Comparison of ENCODE assay signal across 20 mouse cellular contexts in the genomic region with DNA sequence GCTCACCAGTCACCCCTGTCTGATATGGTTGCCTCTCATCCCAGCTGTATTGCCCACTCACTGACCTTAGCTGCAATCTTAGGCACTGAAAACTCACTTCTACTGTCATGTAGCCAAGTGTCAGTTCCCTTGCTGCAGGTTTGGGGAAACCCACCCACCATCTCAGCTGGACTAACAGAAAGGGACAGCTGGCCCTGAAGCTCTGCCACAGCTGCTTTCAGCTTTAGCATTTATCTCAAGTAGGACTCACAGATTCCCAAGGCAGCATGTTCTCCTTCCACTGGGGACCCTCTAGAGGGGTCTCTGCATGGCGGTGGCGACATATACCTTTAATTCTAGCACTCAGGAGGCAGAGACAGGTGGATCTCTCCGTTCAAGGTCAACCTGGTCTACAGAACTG. TPM values are rescaled to one million over a fixed set of nuclear protein-coding genes. Genes with fewer than 3 reads are reported as not detected.
A peak's percentile ranks its signal among the peaks of the same experiment; 100 is the strongest.
DNase-seq lines count a peak whose midpoint lies in the region; ATAC-seq and TF ChIP-seq lines count a peak whose summit lies in the region.
"Had no signal": no experiment of that assay in that cellular context is flagged by ENCODE, and none has a peak within 500 bp of the region (broad histone marks: within the 10 kb centered on the region; RNA-seq: fewer than 3 reads in every experiment).

No protein-coding gene starts in this region.

- H3K9me3 ChIP-seq in embryonic facial prominence, embryonic 14.5 days (ENCODE audit: control insufficient read depth, low read length), result no peaks in the 10 kb centered on the region
- H3K9me3 ChIP-seq in embryonic facial prominence, embryonic 10.5 days, result no peaks in the 10 kb centered on the region
- H3K9me3 ChIP-seq: G1E had no signal

- H3K27ac ChIP-seq in embryonic facial prominence, embryonic 14.5 days (replicated peaks; ENCODE audit: low read depth, low read length), result no peak overlapping the region; the same call in 1 of the 2 replicates
- H3K27ac ChIP-seq in embryonic facial prominence, embryonic 10.5 days (replicated peaks), result no peak overlapping the region

- DNase-seq in embryonic facial prominence, embryonic 14.5 days (ENCODE audit: low spot score), result peak; percentile 35
- DNase-seq in embryonic facial prominence, embryonic 10.5 days (ENCODE audit: low spot score), result no peak
- no peak for DNase-seq in testis, postnatal 10 days (ENCODE audit: low spot score)
- DNase-seq: adrenal gland, adult 2 months; adrenal gland, adult 8-10 months; adrenal gland, postnatal 10 days; adrenal gland, postnatal 14 days; adrenal gland, postnatal 25 days; adrenal gland, postnatal 36 days; B cell, adult 2 months; cerebellum, adult 11 months; cerebellum, adult 11-12 months; cerebellum, adult 18-20 months had no signal

- H3K36me3 ChIP-seq in embryonic facial prominence, embryonic 14.5 days (ENCODE audit: control insufficient read depth, insufficient read depth, low read length), result peaks cover 25% of the 10 kb centered on the region; the same call in 1 of the 2 replicates
- peaks cover 25% of the 10 kb centered on the region for H3K36me3 ChIP-seq in embryonic facial prominence, embryonic 10.5 days (replicated peaks)
- H3K36me3 ChIP-seq in myocyte (ENCODE audit: control insufficient read depth, insufficient read depth), result no peaks in the 10 kb centered on the region

- no peaks in the 10 kb centered on the region for H3K79me2 ChIP-seq in myocyte (ENCODE audit: control insufficient read depth, insufficient read depth)

- no peak overlapping the region for H3ac ChIP-seq in myocyte (ENCODE audit: control insufficient read depth, insufficient read length)

- H3K9ac ChIP-seq in embryonic facial prominence, embryonic 14.5 days (ENCODE audit: low read depth, low read length), result no peak overlapping the region

- no peak overlapping the region for H3K4me3 ChIP-seq in embryonic facial prominence, embryonic 14.5 days (ENCODE audit: low read depth, low read length)
- no peak overlapping the region for H3K4me3 ChIP-seq in embryonic facial prominence, embryonic 10.5 days
- H3K4me3 ChIP-seq in myocyte, result no peak overlapping the region

- no peak for TF ChIP-seq POLR2A in myocyte (IDR thresholded peaks at IDR 0.05; ENCODE audit: insufficient read length, low read depth)

- WGBS in embryonic facial prominence, embryonic 14.5 days, result 81% methylated on average over 3 of the region's 3 CpGs
- 86% methylated on average over 3 of the region's 3 CpGs for WGBS in embryonic facial prominence, embryonic 10.5 days

- no peak overlapping the region for H3K4me2 ChIP-seq in embryonic facial prominence, embryonic 14.5 days (ENCODE audit: low read depth, low read length)
- no peak overlapping the region for H3K4me2 ChIP-seq in myocyte (ENCODE audit: low read depth)

- H3K27me3 ChIP-seq in embryonic facial prominence, embryonic 14.5 days (replicated peaks; ENCODE audit: control insufficient read depth, insufficient read depth, low read length), result no peaks in the 10 kb centered on the region
- no peaks in the 10 kb centered on the region for H3K27me3 ChIP-seq in embryonic facial prominence, embryonic 10.5 days (replicated peaks; ENCODE audit: low read depth, poor library complexity, severe bottlenecking)
- no peaks in the 10 kb centered on the region for H3K27me3 ChIP-seq in myocyte (ENCODE audit: control insufficient read depth, insufficient read depth, insufficient read length)
- H3K27me3 ChIP-seq: Patski had no signal

- ATAC-seq in embryonic facial prominence, embryonic 14.5 days (ENCODE audit: low read depth), result no peak
- ATAC-seq: activated CD4-positive, CD25-positive, alpha-beta regulatory T cell, adult 4 months; CD4-positive, CD25-positive, alpha-beta regulatory T cell, adult 4 months; Patski had no signal

- no peaks in the 10 kb centered on the region for H3K4me1 ChIP-seq in embryonic facial prominence, embryonic 14.5 days (ENCODE audit: control insufficient read depth, insufficient read depth, low read length)
- H3K4me1 ChIP-seq in embryonic facial prominence, embryonic 10.5 days, result no peaks in the 10 kb centered on the region

TF ChIP-seq in myocyte, 11 proteins besides CTCF, POLR2A, EP300 and RAD21:
- TF ChIP-seq MYOD1 (IDR thresholded peaks at IDR 0.05; ENCODE audit: control insufficient read depth in 1 of 3, insufficient read length in 2 of 3, low read depth in 2 of 3), result peak in 2 of 3 experiments; percentile 51 to 64
- TF ChIP-seq E2F4 (IDR thresholded peaks at IDR 0.05; ENCODE audit: insufficient read depth), result no peak

RNA-seq across cellular contexts. Expression of a gene that starts 2.5 kb away (rescaled TPM):
- not detected in 2 replicates for polyA plus RNA-seq in embryonic facial prominence, embryonic 14.5 days (2014; fragmentation: Nextera tagmentation; extraction: Ambion mirVana)
- not detected in 2 replicates for polyA plus RNA-seq in embryonic facial prominence, embryonic 10.5 days (2016; fragmentation: Nextera tagmentation; extraction: Ambion mirVana)
- not detected for polyA plus RNA-seq in myocyte (2012; fragmentation: generic; extraction: Trizol)
- polyA plus RNA-seq: activated CD4-positive, CD25-positive, alpha-beta regulatory T cell, adult 4 months; brain, embryonic 14.5 days; C2C12; CD4-positive, CD25-positive, alpha-beta regulatory T cell, adult 4 months; G1E had no signal

RNA-seq across cellular contexts. Expression of a gene that starts 10.5 kb away (rescaled TPM):
- polyA plus RNA-seq in embryonic facial prominence, embryonic 14.5 days (2014; fragmentation: Nextera tagmentation; extraction: Ambion mirVana), result 0.25 TPM in 1 of 2 replicates, not detected in the other
- polyA plus RNA-seq in embryonic facial prominence, embryonic 10.5 days (2016; fragmentation: Nextera tagmentation; extraction: Ambion mirVana), result not detected in 2 replicates
- not detected for polyA plus RNA-seq in myocyte (2012; fragmentation: generic; extraction: Trizol)
- polyA plus RNA-seq: activated CD4-positive, CD25-positive, alpha-beta regulatory T cell, adult 4 months; adrenal gland, adult 2 months; brain, embryonic 14.5 days; C2C12; CD4-positive, CD25-positive, alpha-beta regulatory T cell, adult 4 months; Patski had no signal

RNA-seq across cellular contexts. Expression of a gene that starts 19.6 kb away (rescaled TPM):
- polyA plus RNA-seq in embryonic facial prominence, embryonic 14.5 days (2014; fragmentation: Nextera tagmentation; extraction: Ambion mirVana), result 28.1 and 29.2 TPM in 2 replicates
- 35.5 and 36.9 TPM in 2 replicates for polyA plus RNA-seq in embryonic facial prominence, embryonic 10.5 days (2016; fragmentation: Nextera tagmentation; extraction: Ambion mirVana)
- 13.7 TPM for polyA plus RNA-seq in myocyte (2012; fragmentation: generic; extraction: Trizol)

RNA-seq across cellular contexts. Expression of a gene that starts 23.4 kb away (rescaled TPM):
- 5.6 and 5.8 TPM in 2 replicates for polyA plus RNA-seq in embryonic facial prominence, embryonic 14.5 days (2014; fragmentation: Nextera tagmentation; extraction: Ambion mirVana)
- polyA plus RNA-seq in embryonic facial prominence, embryonic 10.5 days (2016; fragmentation: Nextera tagmentation; extraction: Ambion mirVana), result 9.6 and 10.9 TPM in 2 replicates
- 1.9 TPM for polyA plus RNA-seq in myocyte (2012; fragmentation: generic; extraction: Trizol)

RNA-seq across cellular contexts. Expression of a gene that starts 31.6 kb away (rescaled TPM):
- polyA plus RNA-seq in embryonic facial prominence, embryonic 14.5 days (2014; fragmentation: Nextera tagmentation; extraction: Ambion mirVana), result 21.4 and 22.6 TPM in 2 replicates
- polyA plus RNA-seq in embryonic facial prominence, embryonic 10.5 days (2016; fragmentation: Nextera tagmentation; extraction: Ambion mirVana), result 24.4 and 27.5 TPM in 2 replicates
- 22.9 TPM for polyA plus RNA-seq in myocyte (2012; fragmentation: generic; extraction: Trizol)
